ENCODE assay signal across 35 mouse cellular contexts in genomic region chr5:120524736-120525135, GRCm38 (mm10). TPM values are rescaled to one million over a fixed set of nuclear protein-coding genes. Genes with fewer than 3 reads are reported as not detected.
DNase-seq lines count a peak whose midpoint lies in the region; ATAC-seq and TF ChIP-seq lines count a peak whose summit lies in the region.
"Had no signal": no experiment of that assay in that cellular context is flagged by ENCODE, and none has a peak within 500 bp of the region (broad histone marks: within the 10 kb centered on the region; RNA-seq: fewer than 3 reads in every experiment).

No protein-coding gene starts in this region.

- 90% methylated on average over 2 of the region's 2 CpGs for WGBS in liver, embryonic 12.5 days (ENCODE audit: insufficient replicate concordance)
- WGBS in liver, postnatal 0 days (ENCODE audit: insufficient replicate concordance), result 85% methylated on average over 2 of the region's 2 CpGs
- WGBS in intestine, embryonic 16.5 days, result 97% methylated on average over 2 of the region's 2 CpGs
- 99% methylated on average over 2 of the region's 2 CpGs for WGBS in forebrain, embryonic 14.5 days
- WGBS in forebrain, embryonic 12.5 days, result 93% methylated on average over 2 of the region's 2 CpGs

- peaks cover 59% of the 10 kb centered on the region for H3K4me1 ChIP-seq in E14TG2a.4 (replicated peaks; ENCODE audit: low read depth, low read length)
- peaks cover 34% of the 10 kb centered on the region for H3K4me1 ChIP-seq in liver, embryonic 12.5 days
- no peaks in the 10 kb centered on the region for H3K4me1 ChIP-seq in liver, postnatal 0 days (ENCODE audit: insufficient read depth)
- no peaks in the 10 kb centered on the region for H3K4me1 ChIP-seq in intestine, embryonic 16.5 days (ENCODE audit: control insufficient read depth, insufficient read depth, low read length)
- no peaks in the 10 kb centered on the region for H3K4me1 ChIP-seq in forebrain, embryonic 14.5 days (ENCODE audit: control insufficient read depth, insufficient read depth, low read length)
- no peaks in the 10 kb centered on the region for H3K4me1 ChIP-seq in forebrain, embryonic 12.5 days
- H3K4me1 ChIP-seq: embryonic facial prominence, embryonic 15.5 days; heart, embryonic 12.5 days; hindbrain, embryonic 15.5 days had no signal

- peak; percentile 49 for DNase-seq in c-Kit-positive CD71-positive TER-119-positive erythroid progenitor cells, embryonic 14.5 days (ENCODE audit: low spot score)
- no peak for DNase-seq in liver, postnatal 0 days
- no peak for DNase-seq in forebrain, embryonic 14.5 days (ENCODE audit: low spot score)
- no peak for DNase-seq in lung, postnatal 25 days (ENCODE audit: low spot score)
- DNase-seq: adrenal gland, postnatal 14 days; cerebellum, adult 2 months; cerebellum, postnatal 14 days; gastrocnemius, adult 2 months; heart, adult 2 months; kidney, adult 8-10 months; kidney, postnatal 10 days; layer of hippocampus, adult 9-11 months; lung, adult 2 months; lung, postnatal 10 days; right cerebral cortex, adult 18-20 months; spleen, adult 18-20 months; thymus, adult 18-20 months had no signal

- no peak overlapping the region for H3K4me2 ChIP-seq in liver, embryonic 12.5 days
- no peak overlapping the region for H3K4me2 ChIP-seq in liver, postnatal 0 days (ENCODE audit: low read depth, low read length)
- H3K4me2 ChIP-seq in intestine, embryonic 16.5 days (ENCODE audit: low read depth, low read length), result no peak overlapping the region
- no peak overlapping the region for H3K4me2 ChIP-seq in forebrain, embryonic 14.5 days (ENCODE audit: low read length)
- no peak overlapping the region for H3K4me2 ChIP-seq in forebrain, embryonic 12.5 days
- H3K4me2 ChIP-seq: embryonic facial prominence, embryonic 15.5 days; heart, embryonic 12.5 days; hindbrain, embryonic 15.5 days; limb, embryonic 13.5 days had no signal

- H3K9me3 ChIP-seq in E14TG2a.4 (ENCODE audit: low read length), result no peaks in the 10 kb centered on the region
- H3K9me3 ChIP-seq in liver, embryonic 12.5 days (replicated peaks), result no peaks in the 10 kb centered on the region
- H3K9me3 ChIP-seq in liver, postnatal 0 days (ENCODE audit: low read length), result no peaks in the 10 kb centered on the region
- no peaks in the 10 kb centered on the region for H3K9me3 ChIP-seq in intestine, embryonic 16.5 days (ENCODE audit: control insufficient read depth, low read length)
- no peaks in the 10 kb centered on the region for H3K9me3 ChIP-seq in forebrain, embryonic 14.5 days (replicated peaks; ENCODE audit: control insufficient read depth, low read length)
- no peaks in the 10 kb centered on the region for H3K9me3 ChIP-seq in forebrain, embryonic 12.5 days
- H3K9me3 ChIP-seq: embryonic facial prominence, embryonic 10.5 days; embryonic facial prominence, embryonic 15.5 days; G1E; hindbrain, embryonic 15.5 days; limb, embryonic 13.5 days; midbrain, embryonic 10.5 days had no signal

- TF ChIP-seq CTCF in E14TG2a.4 (conservative IDR thresholded peaks at IDR 0.05; ENCODE audit: low read length), result no peak
- no peak for TF ChIP-seq CTCF in liver, postnatal 0 days (IDR thresholded peaks at IDR 0.05; ENCODE audit: low read depth)

- ATAC-seq in liver, embryonic 12.5 days, result peak; percentile 77
- peak; percentile 56 for ATAC-seq in liver, postnatal 0 days
- no peak for ATAC-seq in intestine, embryonic 16.5 days
- ATAC-seq in forebrain, embryonic 14.5 days, result no peak
- ATAC-seq in forebrain, embryonic 12.5 days (ENCODE audit: low FRiP score), result no peak
- ATAC-seq: forebrain, embryonic 16.5 days; midbrain, embryonic 16.5 days; Patski had no signal

- H3K9ac ChIP-seq in liver, embryonic 12.5 days, result no peak overlapping the region
- H3K9ac ChIP-seq in liver, postnatal 0 days (replicated peaks), result no peak overlapping the region
- H3K9ac ChIP-seq in intestine, embryonic 16.5 days (ENCODE audit: low read depth, low read length), result no peak overlapping the region
- no peak overlapping the region for H3K9ac ChIP-seq in forebrain, embryonic 14.5 days (ENCODE audit: low read length)
- H3K9ac ChIP-seq in forebrain, embryonic 12.5 days, result no peak overlapping the region
- H3K9ac ChIP-seq: embryonic facial prominence, embryonic 15.5 days; heart, embryonic 12.5 days; hindbrain, embryonic 15.5 days; limb, embryonic 13.5 days had no signal

- H3K36me3 ChIP-seq in E14TG2a.4 (ENCODE audit: insufficient read depth, low read length), result peaks cover 76% of the 10 kb centered on the region
- H3K36me3 ChIP-seq in liver, embryonic 12.5 days, result peaks cover 35% of the 10 kb centered on the region
- H3K36me3 ChIP-seq in liver, postnatal 0 days (replicated peaks; ENCODE audit: insufficient read depth, low read length), result peaks cover 70% of the 10 kb centered on the region
- no peaks in the 10 kb centered on the region for H3K36me3 ChIP-seq in intestine, embryonic 16.5 days (ENCODE audit: control insufficient read depth, insufficient read depth, low read length)
- no peaks in the 10 kb centered on the region for H3K36me3 ChIP-seq in forebrain, embryonic 14.5 days (ENCODE audit: control insufficient read depth, insufficient read depth, low read length)
- H3K36me3 ChIP-seq in forebrain, embryonic 12.5 days (replicated peaks), result no peaks in the 10 kb centered on the region
- H3K36me3 ChIP-seq: embryonic facial prominence, embryonic 10.5 days; hindbrain, embryonic 15.5 days; midbrain, embryonic 10.5 days had no signal

- H3K27ac ChIP-seq in liver, embryonic 12.5 days, result 0 out of 2 replicates have a peak overlapping the region, but pooled peaks have one; percentile 1
- no peak overlapping the region for H3K27ac ChIP-seq in liver, postnatal 0 days (ENCODE audit: low read depth)
- H3K27ac ChIP-seq in intestine, embryonic 16.5 days (ENCODE audit: low read length), result no peak overlapping the region
- H3K27ac ChIP-seq in forebrain, embryonic 14.5 days (ENCODE audit: low read depth, low read length), result no peak overlapping the region
- no peak overlapping the region for H3K27ac ChIP-seq in forebrain, embryonic 12.5 days
- H3K27ac ChIP-seq: embryonic facial prominence, embryonic 10.5 days; embryonic facial prominence, embryonic 15.5 days; gastrocnemius, adult 2 months; heart, adult 2 months; hindbrain, embryonic 15.5 days; limb, embryonic 13.5 days; midbrain, embryonic 10.5 days had no signal

- no peaks in the 10 kb centered on the region for H3K27me3 ChIP-seq in E14TG2a.4 (ENCODE audit: insufficient read depth, low read length)
- H3K27me3 ChIP-seq in liver, embryonic 12.5 days (replicated peaks), result no peaks in the 10 kb centered on the region
- no peaks in the 10 kb centered on the region for H3K27me3 ChIP-seq in liver, postnatal 0 days (ENCODE audit: insufficient read depth, low read length)
- no peaks in the 10 kb centered on the region for H3K27me3 ChIP-seq in intestine, embryonic 16.5 days (replicated peaks; ENCODE audit: control insufficient read depth, insufficient read depth, low read length)
- no peaks in the 10 kb centered on the region for H3K27me3 ChIP-seq in forebrain, embryonic 14.5 days (replicated peaks; ENCODE audit: control insufficient read depth, insufficient read depth, low read length)
- peaks cover 3% of the 10 kb centered on the region; the same call in 1 of the 2 replicates for H3K27me3 ChIP-seq in forebrain, embryonic 12.5 days
- H3K27me3 ChIP-seq: CH12.LX; embryonic facial prominence, embryonic 15.5 days; heart, embryonic 12.5 days; hindbrain, embryonic 15.5 days; limb, embryonic 13.5 days; Patski had no signal

- TF ChIP-seq EP300 in liver, postnatal 0 days (IDR thresholded peaks at IDR 0.05; ENCODE audit: low read depth), result no peak

- 0 out of 2 replicates have a peak overlapping the region, but pooled peaks have one; percentile 21 for H3K4me3 ChIP-seq in E14TG2a.4 (replicated peaks; ENCODE audit: low read length)
- H3K4me3 ChIP-seq in liver, embryonic 12.5 days, result no peak overlapping the region
- H3K4me3 ChIP-seq in liver, postnatal 0 days (ENCODE audit: low read depth, low read length), result no peak overlapping the region
- no peak overlapping the region for H3K4me3 ChIP-seq in intestine, embryonic 16.5 days (ENCODE audit: low read length)
- H3K4me3 ChIP-seq in forebrain, embryonic 14.5 days (ENCODE audit: low read depth, low read length), result no peak overlapping the region
- no peak overlapping the region for H3K4me3 ChIP-seq in forebrain, embryonic 12.5 days (replicated peaks)
- H3K4me3 ChIP-seq: embryonic facial prominence, embryonic 10.5 days; embryonic facial prominence, embryonic 15.5 days; gastrocnemius, adult 2 months; heart, adult 2 months; heart, embryonic 12.5 days; hindbrain, embryonic 15.5 days; limb, embryonic 13.5 days; midbrain, embryonic 10.5 days had no signal

RNA-seq across cellular contexts. Expression of gene Slc8b1, which starts 13.8 kb away (rescaled TPM):
- 4.2 and 6.0 TPM in 2 replicates for polyA plus RNA-seq in liver, embryonic 12.5 days (2016; fragmentation: Nextera tagmentation; extraction: Ambion mirVana)
- polyA plus RNA-seq in liver, postnatal 0 days (2015; fragmentation: Nextera tagmentation; extraction: Ambion mirVana), result 15.3 and 17.1 TPM in 2 replicates
- 6.9 and 7.6 TPM in 2 replicates for polyA plus RNA-seq in intestine, embryonic 16.5 days (2015; fragmentation: Nextera tagmentation; extraction: Ambion mirVana)
- 0.67 and 1.5 TPM in 2 replicates for polyA plus RNA-seq in forebrain, embryonic 14.5 days (2014; fragmentation: Nextera tagmentation; extraction: Ambion mirVana)
- 2.3 and 2.8 TPM in 2 replicates for polyA plus RNA-seq in forebrain, embryonic 12.5 days (2016; fragmentation: Nextera tagmentation; extraction: Ambion mirVana)

RNA-seq across cellular contexts. Expression of gene Plbd2, which starts 21.3 kb away (rescaled TPM):
- polyA plus RNA-seq in liver, embryonic 12.5 days (2016; fragmentation: Nextera tagmentation; extraction: Ambion mirVana), result 23.2 and 27.4 TPM in 2 replicates
- 53.6 and 54.1 TPM in 2 replicates for polyA plus RNA-seq in liver, postnatal 0 days (2015; fragmentation: Nextera tagmentation; extraction: Ambion mirVana)
- polyA plus RNA-seq in intestine, embryonic 16.5 days (2015; fragmentation: Nextera tagmentation; extraction: Ambion mirVana), result 43.9 and 46.9 TPM in 2 replicates
- 14.8 and 16.2 TPM in 2 replicates for polyA plus RNA-seq in forebrain, embryonic 14.5 days (2014; fragmentation: Nextera tagmentation; extraction: Ambion mirVana)
- polyA plus RNA-seq in forebrain, embryonic 12.5 days (2016; fragmentation: Nextera tagmentation; extraction: Ambion mirVana), result 25.9 and 26.6 TPM in 2 replicates

RNA-seq across cellular contexts. Expression of gene Sds, which starts 48.4 kb away (rescaled TPM):
- polyA plus RNA-seq in liver, embryonic 12.5 days (2016; fragmentation: Nextera tagmentation; extraction: Ambion mirVana), result not detected in 2 replicates
- 32.4 and 32.5 TPM in 2 replicates for polyA plus RNA-seq in liver, postnatal 0 days (2015; fragmentation: Nextera tagmentation; extraction: Ambion mirVana)
- 0.18 and 0.37 TPM in 2 replicates for polyA plus RNA-seq in intestine, embryonic 16.5 days (2015; fragmentation: Nextera tagmentation; extraction: Ambion mirVana)
- not detected in 2 replicates for polyA plus RNA-seq in forebrain, embryonic 14.5 days (2014; fragmentation: Nextera tagmentation; extraction: Ambion mirVana)
- not detected in 2 replicates for polyA plus RNA-seq in forebrain, embryonic 12.5 days (2016; fragmentation: Nextera tagmentation; extraction: Ambion mirVana)
- polyA plus RNA-seq: embryonic facial prominence, embryonic 10.5 days; embryonic facial prominence, embryonic 15.5 days; forebrain, embryonic 16.5 days; G1E; heart, embryonic 12.5 days; heart, postnatal 0 days; hindbrain, embryonic 15.5 days; intestine, embryonic 14.5 days; limb, embryonic 13.5 days; midbrain, embryonic 10.5 days; midbrain, embryonic 16.5 days; neural tube, embryonic 11.5 days had no signal

RNA-seq across cellular contexts. Expression of gene Sdsl, which starts 52.1 kb away (rescaled TPM):
- polyA plus RNA-seq in liver, embryonic 12.5 days (2016; fragmentation: Nextera tagmentation; extraction: Ambion mirVana), result 1.1 TPM in 2 replicates
- polyA plus RNA-seq in liver, postnatal 0 days (2015; fragmentation: Nextera tagmentation; extraction: Ambion mirVana), result 21.0 and 24.5 TPM in 2 replicates
- polyA plus RNA-seq in intestine, embryonic 16.5 days (2015; fragmentation: Nextera tagmentation; extraction: Ambion mirVana), result 19.9 and 20.2 TPM in 2 replicates
- 2.2 and 3.2 TPM in 2 replicates for polyA plus RNA-seq in forebrain, embryonic 14.5 days (2014; fragmentation: Nextera tagmentation; extraction: Ambion mirVana)
- 4.5 and 5.1 TPM in 2 replicates for polyA plus RNA-seq in forebrain, embryonic 12.5 days (2016; fragmentation: Nextera tagmentation; extraction: Ambion mirVana)

Comparison
In these comparisons a context has a peak if more than half of its experiments do, and no peak if none do; other contexts are left out.
1. RNA of gene Sds, which starts 48.4 kb away (polyA plus RNA-seq): 32.4 to 32.5 TPM in liver, postnatal 0 days; 0.18 to 0.37 TPM in intestine, embryonic 16.5 days, not detected in forebrain, embryonic 14.5 days, not detected in liver, embryonic 12.5 days and not detected in forebrain, embryonic 12.5 days; every median in the first group is over 10 times any median in the second.
2. ATAC-seq: peak in liver, embryonic 12.5 days (single experiment) and liver, postnatal 0 days (single experiment); none in intestine, embryonic 16.5 days (single experiment), forebrain, embryonic 14.5 days (single experiment) and forebrain, embryonic 12.5 days (single experiment).